Mouse (Mus musculus) midbrain, embryonic 14.5 days (tissue): ENCODE data around the gene Nit1. TPM values are rescaled to one million over a fixed set of nuclear protein-coding genes. Genes with fewer than 3 reads are reported as not detected.
A peak's percentile ranks its signal among the peaks of the same experiment; 100 is the strongest.

Experiments
- ATAC-seq: fragments of 200-750 bp; cut with Nextera tagmentation; 2 replicates; pipeline ENCODE4 v1.8.0; 2017; ENCODE audit warnings: moderate number of reproducible peaks, moderate library complexity; ENCODE audit not compliant: low FRiP score, low TSS enrichment
- DNase-seq: peaks from one replicate; pipeline ENCODE4 v3.0.0-alpha.2; 2015
- H3K27ac ChIP-seq: fragments of 300-500 bp; sonication (generic); replicated peaks from 2 replicates; pipeline ENCODE4 v1.5.1; 2014; ENCODE audit warnings: mild to moderate bottlenecking, low read depth, low read length, moderate library complexity
- H3K27me3 ChIP-seq: fragments of 300-500 bp; sonication (generic); 2 replicates; pipeline ENCODE4 v1.6.1; 2014; ENCODE audit warnings: low read length, control low read depth, mixed read lengths; ENCODE audit not compliant: control insufficient read depth, insufficient read depth
- H3K36me3 ChIP-seq: fragments of 300-500 bp; sonication (generic); 2 replicates; pipeline ENCODE4 v1.6.1; 2014; ENCODE audit warnings: low read length, control low read depth; ENCODE audit not compliant: control insufficient read depth, insufficient read depth
- H3K4me1 ChIP-seq: fragments of 300-500 bp; sonication (generic); 2 replicates; pipeline ENCODE4 v1.6.1; 2014; ENCODE audit warnings: mild to moderate bottlenecking, antibody characterized with exemption, low read length, control low read depth; ENCODE audit not compliant: control insufficient read depth, insufficient read depth
- H3K4me2 ChIP-seq: fragments of 300-500 bp; sonication (generic); 2 replicates; pipeline ENCODE4 v1.6.1; 2014; ENCODE audit warnings: mild to moderate bottlenecking, low read length, moderate library complexity
- H3K4me3 ChIP-seq: fragments of 300-500 bp; sonication (generic); replicated peaks from 2 replicates; pipeline ENCODE4 v1.5.1; 2014; ENCODE audit warnings: low read depth, low read length
- H3K9ac ChIP-seq: fragments of 300-500 bp; sonication (generic); replicated peaks from 2 replicates; pipeline ENCODE4 v1.6.1; 2014; ENCODE audit warnings: mild to moderate bottlenecking, low read length, moderate library complexity
- H3K9me3 ChIP-seq: fragments of 300-500 bp; sonication (generic); 2 replicates; pipeline ENCODE4 v1.6.1; 2016; ENCODE audit warnings: low read length, control low read depth, mixed read lengths; ENCODE audit not compliant: control insufficient read depth
- WGBS: fragments of 180-500 bp; shearing (Covaris S2); extraction: QIAGEN DNeasy Blood & Tissue Kit; methylation state at CpG from one replicate; pipeline ENCODE4 v1.1.7; 2014; 5-methylcytosine and 5-hydroxymethylcytosine counted together
- polyA plus RNA-seq: library from polyadenylated mRNA; unstranded; fragments of >200 nt; fragmentation: Nextera tagmentation; extraction: Ambion mirVana; gene quantifications from 2 replicates; pipeline ENCODE4 v1.2.1, GENCODE M21; 2014

The Nit1 gene
- polyA plus RNA-seq, 1 experiment from 2014 or later, result 39.1 TPM

DNA sequence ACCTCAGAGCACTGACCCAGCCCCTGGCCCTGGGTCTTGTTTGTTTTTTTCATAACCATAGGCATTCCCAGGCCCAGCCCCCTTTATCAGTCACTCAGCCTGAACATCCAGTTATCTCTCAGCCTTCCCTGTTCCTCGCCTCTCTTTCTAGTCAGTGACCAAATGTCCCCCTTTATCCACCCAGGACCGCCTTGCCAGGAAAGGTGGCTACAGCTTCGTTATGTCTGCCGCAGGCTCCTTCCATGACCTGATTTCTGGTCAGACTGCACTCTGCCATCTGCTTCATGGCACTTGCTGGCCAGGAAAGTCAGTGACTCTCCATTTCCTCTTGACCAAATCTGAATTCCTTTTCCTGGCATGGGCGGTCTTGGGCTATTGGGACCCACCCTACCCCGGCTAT, 32.9 kb upstream of the Nit1 start:
- H3K27ac ChIP-seq, result no peak overlapping the region

DNA sequence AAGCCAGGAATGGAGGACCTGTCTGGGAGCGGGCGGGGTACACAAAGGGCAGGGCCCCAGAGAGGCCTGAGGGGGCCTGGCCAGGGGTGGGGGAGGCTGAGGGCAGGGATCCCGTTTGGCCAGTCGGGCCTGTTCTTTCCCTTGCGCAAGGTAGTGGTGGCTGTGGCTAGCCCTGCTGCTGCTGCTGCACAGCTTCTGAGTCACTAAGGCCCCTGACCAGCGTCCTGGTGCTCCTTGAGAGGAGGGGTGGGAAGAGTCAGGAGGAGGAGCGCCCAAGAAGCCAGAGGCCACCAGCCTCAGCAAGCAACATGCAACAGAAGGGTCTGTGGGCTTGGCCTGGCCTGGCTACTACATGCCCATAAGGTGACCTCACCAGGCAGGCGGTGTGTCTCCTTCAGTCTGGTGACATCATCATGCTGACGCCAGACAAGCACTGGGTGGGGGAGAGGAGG, 30.2 kb upstream of the Nit1 start:
- WGBS, result 51% methylated on average over 9 of the region's 9 CpGs
- no peaks in the 10 kb centered on the region for H3K36me3 ChIP-seq
- H3K9me3 ChIP-seq, result no peaks in the 10 kb centered on the region
- H3K9ac ChIP-seq, result no peak overlapping the region
- no peak for ATAC-seq
- H3K4me3 ChIP-seq, result no peak overlapping the region
- peaks cover 7% of the 10 kb centered on the region for H3K4me1 ChIP-seq
- no peaks in the 10 kb centered on the region for H3K27me3 ChIP-seq
- DNase-seq, result no peak
- H3K4me2 ChIP-seq, result no peak overlapping the region
- no peak overlapping the region for H3K27ac ChIP-seq

More for the DNA sequence above, 32.9 kb upstream of the Nit1 start:
- Histone ChIP-seq H3K27me3 (no peaks in the 10 kb centered on the region), H3K36me3 (no peaks in the 10 kb centered on the region), H3K9ac (no peak overlapping the region), H3K4me1 (peaks cover 7% of the 10 kb centered on the region), H3K4me3 (no peak overlapping the region), H3K9me3 (no peaks in the 10 kb centered on the region), H3K4me2 (no peak overlapping the region)
- 88% methylated on average over 6 of the region's 6 CpGs for WGBS
- no peak for DNase-seq
- ATAC-seq, result no peak

DNA sequence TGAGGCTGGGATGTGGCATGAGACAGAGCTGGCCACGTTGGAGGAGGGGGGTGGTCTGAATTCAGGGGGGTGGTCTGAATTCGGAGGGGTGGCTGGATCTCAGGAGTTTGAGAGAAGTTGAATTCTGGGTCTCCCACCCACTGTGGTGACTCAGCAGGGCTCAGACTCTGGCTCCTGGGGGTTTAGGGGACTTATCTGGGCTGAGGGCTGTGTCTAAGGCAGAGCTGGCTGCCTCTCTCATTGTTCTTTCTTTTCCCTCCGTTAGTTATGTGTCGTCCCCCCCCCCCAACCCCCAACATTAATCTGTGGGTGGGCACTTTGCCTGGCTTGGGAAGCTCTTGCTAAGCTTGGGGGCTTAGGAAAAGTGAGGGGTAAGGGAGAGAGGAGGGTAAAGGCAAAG, 28.5 kb upstream of the Nit1 start:
- 0% methylated on average over 3 of the region's 4 CpGs for WGBS
- no peak overlapping the region for H3K4me3 ChIP-seq
- H3K27me3 ChIP-seq, result no peaks in the 10 kb centered on the region
- no peak overlapping the region for H3K9ac ChIP-seq
- ATAC-seq, result no peak
- H3K9me3 ChIP-seq, result no peaks in the 10 kb centered on the region
- H3K27ac ChIP-seq, result no peak overlapping the region
- DNase-seq, result no peak
- no peaks in the 10 kb centered on the region for H3K36me3 ChIP-seq
- no peak overlapping the region for H3K4me2 ChIP-seq
- no peaks in the 10 kb centered on the region for H3K4me1 ChIP-seq

DNA sequence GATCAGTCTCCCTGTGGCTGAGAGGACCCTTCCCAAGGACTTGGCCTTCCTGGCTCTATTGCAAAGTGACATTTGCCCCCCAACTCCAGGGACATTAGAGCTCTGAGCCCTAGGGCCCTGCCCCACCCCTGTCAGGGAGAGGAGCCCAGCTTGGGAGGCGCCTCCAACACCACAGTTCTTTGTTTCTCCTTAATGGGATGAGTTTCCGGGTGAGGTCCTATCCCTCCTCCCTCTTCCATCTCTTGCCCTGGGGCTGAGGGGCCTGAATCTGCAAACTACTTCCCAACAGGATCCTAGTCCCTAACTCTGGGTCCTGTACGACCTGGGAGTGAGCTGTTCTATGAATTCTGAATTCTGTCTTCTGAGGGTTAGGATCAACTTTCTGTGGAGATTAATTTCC, 27.4 kb upstream of the Nit1 start:
- DNase-seq (no peak), ATAC-seq (no peak)
- Histone ChIP-seq H3K27me3 (no peaks in the 10 kb centered on the region), H3K9me3 (no peaks in the 10 kb centered on the region), H3K27ac (no peak overlapping the region), H3K4me2 (no peak overlapping the region), H3K4me1 (no peaks in the 10 kb centered on the region), H3K4me3 (no peak overlapping the region), H3K9ac (no peak overlapping the region), H3K36me3 (no peaks in the 10 kb centered on the region)
- 52% methylated on average over 3 of the region's 3 CpGs for WGBS

DNA sequence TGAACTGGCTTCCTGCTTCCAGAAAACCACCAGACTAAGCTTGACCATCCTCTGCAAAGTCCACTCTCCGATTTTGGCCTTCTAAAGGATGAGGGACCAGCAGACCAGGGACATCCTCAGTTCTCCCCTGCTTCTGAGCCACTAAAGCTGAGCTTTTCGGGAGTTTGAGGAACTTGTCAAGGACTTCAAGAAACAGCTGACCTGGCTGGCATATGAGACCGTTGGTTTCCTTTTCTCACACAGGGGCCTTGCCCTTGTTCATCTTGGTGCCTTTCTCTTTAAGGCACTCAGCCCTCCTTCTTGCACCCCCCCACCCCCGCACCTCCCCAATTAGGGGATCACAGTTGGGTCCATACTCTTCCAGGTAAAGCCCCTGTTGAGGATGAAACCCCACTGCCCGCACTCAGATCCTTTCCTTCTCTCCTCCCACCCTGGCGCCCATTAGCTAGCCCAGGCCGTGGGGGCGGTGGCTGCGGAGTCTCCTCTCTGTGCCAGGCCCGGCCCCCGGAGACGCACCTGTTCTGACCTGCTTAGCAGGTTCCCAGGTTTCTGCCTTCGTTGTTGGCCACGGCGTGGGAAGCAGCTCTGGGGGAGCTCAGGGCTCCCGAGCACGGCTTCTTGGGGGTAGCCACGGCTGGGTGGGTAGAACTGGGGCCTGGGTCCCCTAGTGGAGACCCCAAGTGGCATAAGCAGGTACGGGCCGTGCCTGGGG, 24.6 kb upstream of the Nit1 start, which contains the start of gene Nectin4:
Nectin4 (plus strand) TSS at position 255 of the 712 bp plus-strand sequence.
- no peaks in the 10 kb centered on the region for H3K4me1 ChIP-seq
- no peaks in the 10 kb centered on the region for H3K9me3 ChIP-seq
- 45% methylated on average over 20 of the region's 20 CpGs for WGBS
- no peak within 1 kb of the TSS for H3K27ac ChIP-seq
- H3K27me3 ChIP-seq, result no peaks in the 10 kb centered on the region
- no peak within 1 kb of the TSS for H3K4me3 ChIP-seq
- no peak within 1 kb of the TSS for H3K4me2 ChIP-seq
- no peaks in the 10 kb centered on the region for H3K36me3 ChIP-seq
- no peak for DNase-seq
- no peak within 1 kb of the TSS for H3K9ac ChIP-seq
- ATAC-seq, result no peak

DNA sequence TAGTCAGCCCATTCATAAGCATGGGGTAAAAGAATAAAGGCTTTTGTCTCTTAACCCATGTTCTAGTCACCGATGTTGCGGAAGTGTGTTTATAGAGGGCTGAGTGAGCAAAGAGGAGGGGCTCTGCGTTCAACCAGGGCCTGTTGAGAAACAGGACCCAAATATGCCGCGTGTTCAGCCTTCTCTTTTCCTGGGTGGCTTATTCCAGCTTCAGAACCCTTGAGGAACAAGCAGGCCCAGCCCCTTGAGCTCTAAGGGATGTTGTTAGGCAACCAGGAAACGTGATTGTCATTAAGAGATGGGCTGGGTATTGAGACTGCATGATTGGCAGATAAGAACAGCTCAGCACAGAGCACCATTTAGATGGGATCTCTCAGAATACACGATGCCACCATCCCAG, 20.5 kb upstream of the Nit1 start:
- no peak overlapping the region for H3K9ac ChIP-seq
- no peak overlapping the region for H3K4me3 ChIP-seq
- DNase-seq (no peak), ATAC-seq (no peak)
- WGBS, result 68% methylated on average over 7 of the region's 7 CpGs
- no peak overlapping the region for H3K4me2 ChIP-seq
- H3K27ac ChIP-seq, result no peak overlapping the region
- H3K27me3 ChIP-seq, result no peaks in the 10 kb centered on the region
- peaks cover 6% of the 10 kb centered on the region for H3K4me1 ChIP-seq
- no peaks in the 10 kb centered on the region for H3K36me3 ChIP-seq
- no peaks in the 10 kb centered on the region for H3K9me3 ChIP-seq

DNA sequence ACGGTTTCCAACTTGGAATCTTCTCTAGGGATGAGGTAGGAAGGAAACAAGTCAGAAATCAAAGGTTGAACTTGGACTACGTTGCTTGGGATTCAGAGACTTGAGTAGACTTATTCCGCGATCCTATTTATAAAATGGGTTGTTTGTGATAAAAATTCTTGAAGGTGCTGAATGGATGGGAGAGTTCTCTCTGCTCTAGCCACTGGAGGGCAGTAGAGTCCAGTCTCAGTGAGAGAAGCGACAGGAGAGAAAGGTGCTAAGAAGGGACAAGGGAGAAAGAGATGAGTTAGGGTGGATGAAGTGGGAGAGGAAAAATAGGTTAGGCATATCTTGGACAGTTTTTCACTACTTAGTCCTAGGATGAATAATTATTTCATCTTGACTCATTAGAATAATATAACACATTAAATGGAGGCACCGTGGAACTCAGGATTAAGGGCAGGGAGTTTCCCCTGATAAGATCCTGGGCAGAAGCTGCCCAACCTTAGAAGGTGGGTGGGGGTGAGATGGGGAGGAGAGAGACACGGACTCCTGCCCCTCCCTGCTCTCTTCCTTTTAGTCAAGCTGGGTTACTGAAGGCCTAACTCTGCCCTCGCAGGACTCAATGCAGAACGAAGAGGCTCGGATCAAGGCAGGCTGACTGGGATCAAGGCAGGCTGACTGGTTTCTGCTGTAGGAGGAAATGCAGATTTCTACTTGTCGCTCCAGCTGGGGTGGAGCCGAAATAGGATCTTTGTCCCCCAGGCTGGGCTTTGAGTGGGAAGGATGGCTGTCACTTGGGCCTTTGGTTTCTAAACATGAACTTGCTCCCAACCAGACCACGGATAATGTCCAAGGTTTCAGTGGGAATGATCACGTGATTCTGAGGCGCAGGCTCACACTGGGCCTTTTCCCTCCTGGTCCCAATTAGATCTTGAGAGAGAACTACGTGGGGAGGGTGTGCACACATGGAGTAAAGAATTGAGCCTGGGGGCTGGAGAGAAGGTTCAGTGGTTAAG, 16.0 kb upstream of the Nit1 start:
- Histone ChIP-seq H3K9ac (peak overlapping the region; percentile 73), H3K4me2 (peak overlapping the region; percentile 94), H3K4me1 (peaks cover 11% of the 10 kb centered on the region), H3K27me3 (no peaks in the 10 kb centered on the region), H3K9me3 (peaks cover 3% of the 10 kb centered on the region), H3K36me3 (peaks cover 18% of the 10 kb centered on the region), H3K4me3 (peak overlapping the region; percentile 39), H3K27ac (peak overlapping the region; percentile 80)
- ATAC-seq (peak; percentile 80), DNase-seq (peak; percentile 93)
- 28% methylated on average over 16 of the region's 16 CpGs for WGBS

DNA sequence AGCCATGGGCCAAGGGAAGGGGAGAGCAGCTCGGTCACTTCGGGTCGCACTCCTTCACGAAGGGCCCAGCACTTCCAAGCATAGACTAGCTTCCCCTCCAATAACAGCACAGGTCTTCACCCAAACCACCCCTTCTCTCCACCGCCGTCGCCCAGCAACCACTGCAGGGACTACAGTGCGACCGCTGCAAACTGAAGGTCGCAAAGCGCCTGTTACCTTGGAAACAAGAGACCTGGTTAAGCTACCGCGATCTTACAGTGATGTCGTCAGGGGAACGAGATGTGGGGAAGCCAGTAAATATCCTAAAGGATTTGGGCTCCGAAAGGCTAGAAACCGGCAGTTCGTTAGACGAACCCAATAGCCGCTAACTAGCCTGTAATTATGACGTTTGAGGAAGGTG, 15.2 kb upstream of the Nit1 start, which contains the start of gene Klhdc9:
Klhdc9 (minus strand) TSS at position 143 of the 400 bp plus-strand sequence.
- Histone ChIP-seq H3K4me2 (peak within 1 kb of the TSS; percentile 94), H3K27ac (peak within 1 kb of the TSS; percentile 80), H3K4me1 (peaks cover 11% of the 10 kb centered on the region), H3K9me3 (peaks cover 3% of the 10 kb centered on the region), H3K9ac (peak within 1 kb of the TSS; percentile 73), H3K4me3 (peak within 1 kb of the TSS; percentile 39), H3K36me3 (peaks cover 19% of the 10 kb centered on the region), H3K27me3 (no peaks in the 10 kb centered on the region)
- under 1% methylated on average over 21 of the region's 21 CpGs for WGBS
- ATAC-seq (peak; percentile 95), DNase-seq (peak; percentile 98)
